Mouse (Mus musculus): ENCODE results near the gene Trnp1. TPM values are rescaled to one million over a fixed set of nuclear protein-coding genes. Genes with fewer than 3 reads are reported as not detected.

The Trnp1 gene
- polyA plus RNA-seq, 1 experiment from 2014 or later, result not detected

GRCm38 (mm10) chr4:133471135-133471821, 27.1 kb downstream of the Trnp1 start:
- peaks cover 11% of the 10 kb centered on the region for H3K4me1 ChIP-seq (ENCODE audit: insufficient read depth)
- ATAC-seq (no peak), DNase-seq (no peak)
- peaks cover 4% of the 10 kb centered on the region; the same call in 1 of the 2 replicates for H3K9me3 ChIP-seq (ENCODE audit: low read length)
- WGBS (ENCODE audit: insufficient replicate concordance), result 69% methylated on average over 7 of the region's 7 CpGs
- no peak overlapping the region for H3K27ac ChIP-seq (ENCODE audit: low read depth)
- H3K9ac ChIP-seq (replicated peaks), result no peak overlapping the region
- no peak overlapping the region for H3K4me2 ChIP-seq (ENCODE audit: low read depth, low read length)
- no peak overlapping the region for H3K4me3 ChIP-seq (ENCODE audit: low read depth, low read length)
- no peak for TF ChIP-seq EP300 (IDR thresholded peaks at IDR 0.05; ENCODE audit: low read depth)
- peak; percentile 21; the same call in 1 of the 2 replicates for TF ChIP-seq CTCF (IDR thresholded peaks at IDR 0.05; ENCODE audit: low read depth)
- no peaks in the 10 kb centered on the region for H3K36me3 ChIP-seq (replicated peaks; ENCODE audit: insufficient read depth, low read length)
- H3K27me3 ChIP-seq (ENCODE audit: insufficient read depth, low read length), result peaks cover 27% of the 10 kb centered on the region

- H3K4me1 ChIP-seq (ENCODE audit: insufficient read depth), result peaks cover 11% of the 10 kb centered on the region
- H3K4me3 ChIP-seq (ENCODE audit: low read depth, low read length), result no peak overlapping the region
- no peaks in the 10 kb centered on the region for H3K36me3 ChIP-seq (replicated peaks; ENCODE audit: insufficient read depth, low read length)
- no peak overlapping the region for H3K9ac ChIP-seq (replicated peaks)
- H3K27me3 ChIP-seq (ENCODE audit: insufficient read depth, low read length), result peaks cover 14% of the 10 kb centered on the region
- TF ChIP-seq CTCF (IDR thresholded peaks at IDR 0.05; ENCODE audit: low read depth) (no peak), EP300 (IDR thresholded peaks at IDR 0.05; ENCODE audit: low read depth) (no peak)
- ATAC-seq, result no peak
- no peak overlapping the region for H3K27ac ChIP-seq (ENCODE audit: low read depth)
- DNase-seq, result no peak
- WGBS (ENCODE audit: insufficient replicate concordance), result 25% methylated on average over 12 of the region's 12 CpGs
- H3K4me2 ChIP-seq (ENCODE audit: low read depth, low read length), result no peak overlapping the region
- peaks cover 4% of the 10 kb centered on the region; the same call in 1 of the 2 replicates for H3K9me3 ChIP-seq (ENCODE audit: low read length)
These were observed 29.2 kb downstream of the Trnp1 start for GRCm38 (mm10) chr4:133469122-133469521.

DNA sequence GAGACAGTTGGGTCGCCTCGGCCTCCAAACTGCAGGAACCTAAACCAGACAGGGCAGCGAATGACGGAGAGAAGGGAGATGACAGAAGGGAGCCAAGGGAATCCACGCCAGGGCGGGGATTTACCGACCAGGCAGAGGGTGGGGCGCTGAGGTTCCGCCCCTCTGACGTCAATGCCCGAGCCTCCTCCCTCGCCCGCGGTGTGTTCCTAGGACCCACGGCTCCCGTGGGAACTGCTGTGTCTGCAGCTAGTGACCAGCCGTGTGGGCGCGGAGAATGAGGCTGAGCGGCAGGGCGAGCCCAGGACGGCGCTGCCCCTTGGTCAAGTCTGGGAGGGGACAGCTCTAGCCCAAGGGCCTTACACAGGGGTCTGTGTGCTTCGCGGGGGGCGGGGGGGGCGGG, 30.3 kb downstream of the Trnp1 start:
- TF ChIP-seq CTCF (IDR thresholded peaks at IDR 0.05; ENCODE audit: low read depth) (no peak), EP300 (IDR thresholded peaks at IDR 0.05; ENCODE audit: low read depth) (no peak)
- DNase-seq (peak; percentile 79), ATAC-seq (peak; percentile 78)
- Histone ChIP-seq H3K27ac (ENCODE audit: low read depth) (no peak overlapping the region), H3K9ac (replicated peaks) (0 out of 2 replicates have a peak overlapping the region, but pooled peaks have one; percentile 16), H3K4me3 (ENCODE audit: low read depth, low read length) (peak overlapping the region; percentile 49), H3K4me2 (ENCODE audit: low read depth, low read length) (peak overlapping the region; percentile 88), H3K27me3 (ENCODE audit: insufficient read depth, low read length) (peaks cover 14% of the 10 kb centered on the region), H3K4me1 (ENCODE audit: insufficient read depth) (peaks cover 11% of the 10 kb centered on the region), H3K9me3 (ENCODE audit: low read length) (peaks cover 4% of the 10 kb centered on the region; the same call in 1 of the 2 replicates), H3K36me3 (replicated peaks; ENCODE audit: insufficient read depth, low read length) (no peaks in the 10 kb centered on the region)
- 0% methylated on average over 20 of the region's 27 CpGs for WGBS (ENCODE audit: insufficient replicate concordance)

- Histone ChIP-seq H3K9me3 (ENCODE audit: low read length) (no peaks in the 10 kb centered on the region), H3K4me2 (ENCODE audit: low read depth, low read length) (no peak overlapping the region), H3K9ac (replicated peaks) (no peak overlapping the region), H3K36me3 (replicated peaks; ENCODE audit: insufficient read depth, low read length) (no peaks in the 10 kb centered on the region), H3K27ac (ENCODE audit: low read depth) (peak overlapping the region; percentile 51), H3K4me1 (ENCODE audit: insufficient read depth) (peaks cover 1% of the 10 kb centered on the region), H3K27me3 (ENCODE audit: insufficient read depth, low read length) (peaks cover 1% of the 10 kb centered on the region; the same call in 1 of the 2 replicates), H3K4me3 (ENCODE audit: low read depth, low read length) (no peak overlapping the region)
- WGBS (ENCODE audit: insufficient replicate concordance), result 36% methylated on average over 6 of the region's 6 CpGs
- ATAC-seq (peak; percentile 26; the same call in 1 of the 2 replicates), DNase-seq (no peak)
- TF ChIP-seq CTCF (IDR thresholded peaks at IDR 0.05; ENCODE audit: low read depth), result no peak
- TF ChIP-seq EP300 (IDR thresholded peaks at IDR 0.05; ENCODE audit: low read depth), result no peak
These were observed 35.2 kb downstream of the Trnp1 start for GRCm38 (mm10) chr4:133463184-133463583.

- no peak overlapping the region for H3K4me2 ChIP-seq (ENCODE audit: low read depth, low read length)
- H3K4me1 ChIP-seq (ENCODE audit: insufficient read depth), result no peaks in the 10 kb centered on the region
- H3K36me3 ChIP-seq (replicated peaks; ENCODE audit: insufficient read depth, low read length), result no peaks in the 10 kb centered on the region
- ATAC-seq, result no peak
- H3K9me3 ChIP-seq (ENCODE audit: low read length), result no peaks in the 10 kb centered on the region
- H3K27ac ChIP-seq (ENCODE audit: low read depth), result no peak overlapping the region
- H3K4me3 ChIP-seq (ENCODE audit: low read depth, low read length), result no peak overlapping the region
- no peak for DNase-seq
- no peak overlapping the region for H3K9ac ChIP-seq (replicated peaks)
- no peaks in the 10 kb centered on the region for H3K27me3 ChIP-seq (ENCODE audit: insufficient read depth, low read length)
- 80% methylated on average over 4 of the region's 4 CpGs for WGBS (ENCODE audit: insufficient replicate concordance)
- TF ChIP-seq EP300 (IDR thresholded peaks at IDR 0.05; ENCODE audit: low read depth) (no peak), CTCF (IDR thresholded peaks at IDR 0.05; ENCODE audit: low read depth) (no peak)
These were observed 37.0 kb downstream of the Trnp1 start for GRCm38 (mm10) chr4:133461362-133461761.

DNA sequence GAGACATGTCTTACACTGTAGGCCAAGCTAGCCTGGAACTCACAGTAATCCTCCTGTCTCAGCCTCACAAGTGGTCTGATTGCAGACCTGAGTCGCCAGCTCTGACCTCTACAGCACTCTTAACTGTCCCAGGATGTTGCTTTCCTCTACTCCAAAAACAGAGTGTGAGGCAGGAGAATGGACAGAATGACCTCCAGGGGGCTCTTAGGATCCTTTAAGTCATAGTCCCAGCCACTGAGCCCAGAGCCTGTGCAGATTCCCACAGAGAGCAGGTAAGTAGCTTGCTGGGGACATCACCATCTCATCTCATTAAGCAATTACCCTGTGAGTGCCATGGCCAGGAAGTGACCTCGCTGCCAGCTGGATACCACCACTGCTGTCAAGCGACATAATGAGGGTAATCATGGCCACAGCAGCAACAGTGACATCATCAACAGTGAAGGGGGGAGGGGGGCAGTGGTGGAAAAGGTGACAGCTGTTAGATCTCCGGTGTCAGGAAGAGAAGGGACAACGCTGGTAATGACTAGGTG, 37.5 kb downstream of the Trnp1 start:
- Histone ChIP-seq H3K4me1 (ENCODE audit: insufficient read depth) (no peaks in the 10 kb centered on the region), H3K9ac (replicated peaks) (no peak overlapping the region), H3K27ac (ENCODE audit: low read depth) (no peak overlapping the region), H3K9me3 (ENCODE audit: low read length) (no peaks in the 10 kb centered on the region), H3K36me3 (replicated peaks; ENCODE audit: insufficient read depth, low read length) (no peaks in the 10 kb centered on the region), H3K4me2 (ENCODE audit: low read depth, low read length) (no peak overlapping the region), H3K27me3 (ENCODE audit: insufficient read depth, low read length) (no peaks in the 10 kb centered on the region), H3K4me3 (ENCODE audit: low read depth, low read length) (no peak overlapping the region)
- 0 out of 2 replicates have a peak, but pooled peaks have one; percentile 6 for TF ChIP-seq CTCF (IDR thresholded peaks at IDR 0.05; ENCODE audit: low read depth)
- no peak for TF ChIP-seq EP300 (IDR thresholded peaks at IDR 0.05; ENCODE audit: low read depth)
- DNase-seq (no peak), ATAC-seq (no peak)
- WGBS (ENCODE audit: insufficient replicate concordance), result 63% methylated on average over 5 of the region's 5 CpGs
